Mouse (Mus musculus) embryonic facial prominence, embryonic 10.5 days (tissue): ENCODE data around the gene Chpf2. TPM values are rescaled to one million over a fixed set of nuclear protein-coding genes. Genes with fewer than 3 reads are reported as not detected.

Source experiments
- DNase-seq: peaks from one replicate; pipeline ENCODE4 v3.0.0-alpha.2; 2017; ENCODE audit warnings: low spot score
- H3K27ac ChIP-seq: fragments of 300-500 bp; sonication (generic); replicated peaks from 2 replicates; pipeline ENCODE4 v1.5.1; 2016; ENCODE audit warnings: mild to moderate bottlenecking
- H3K27me3 ChIP-seq: fragments of 300-500 bp; sonication (generic); replicated peaks from 2 replicates; pipeline ENCODE4 v1.6.1; 2016; ENCODE audit warnings: low read depth, mild to moderate bottlenecking; ENCODE audit not compliant: poor library complexity, severe bottlenecking
- H3K36me3 ChIP-seq: fragments of 300-500 bp; sonication (generic); replicated peaks from 2 replicates; pipeline ENCODE4 v1.6.1; 2016; ENCODE audit warnings: mild to moderate bottlenecking, moderate library complexity
- H3K4me1 ChIP-seq: fragments of 300-500 bp; sonication (generic); 2 replicates; pipeline ENCODE4 v1.6.1; 2016
- H3K4me3 ChIP-seq: fragments of 300-500 bp; sonication (generic); 2 replicates; pipeline ENCODE4 v1.5.1; 2016; ENCODE audit warnings: mild to moderate bottlenecking, moderate library complexity
- H3K9me3 ChIP-seq: fragments of 300-500 bp; sonication (generic); 2 replicates; pipeline ENCODE4 v1.6.1; 2016; ENCODE audit warnings: mild to moderate bottlenecking
- WGBS: fragments of 180-500 bp; shearing (Covaris S2); methylation state at CpG from one replicate; pipeline ENCODE4 v1.1.7; 2016; 5-methylcytosine and 5-hydroxymethylcytosine counted together
- polyA plus RNA-seq: library from polyadenylated mRNA; unstranded; fragments of >200 nt; fragmentation: Nextera tagmentation; extraction: Ambion mirVana; gene quantifications from 2 replicates; pipeline ENCODE4 v1.2.1, GENCODE M21; 2016

Chpf2 gene
- polyA plus RNA-seq, 1 experiment from 2014 or later: 19.6 TPM

DNA sequence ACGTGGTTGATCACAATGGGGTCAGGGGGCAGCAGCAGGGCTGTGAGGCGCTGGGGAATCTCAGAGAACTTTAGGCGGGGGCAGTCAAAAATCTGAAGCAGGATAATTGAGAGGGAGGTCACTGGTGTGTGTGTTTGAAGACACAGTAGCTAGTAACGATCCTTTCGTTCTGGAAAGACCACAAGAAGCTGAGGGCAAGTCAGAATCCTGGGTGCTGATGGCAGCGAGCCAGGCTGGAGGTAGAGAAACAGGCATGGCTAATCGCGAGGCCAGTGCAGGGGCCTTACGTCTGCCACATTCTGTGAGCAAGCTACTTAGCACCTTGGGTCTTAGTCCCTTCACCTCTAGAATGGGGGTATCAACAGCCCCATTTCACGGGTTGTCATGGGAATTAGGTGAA, 7.4 kb downstream of the Chpf2 start:
- Histone ChIP-seq H3K4me1 (peaks cover 59% of the 10 kb centered on the region), H3K27me3 (peaks cover 69% of the 10 kb centered on the region), H3K4me3 (no peak overlapping the region), H3K27ac (no peak overlapping the region), H3K9me3 (no peaks in the 10 kb centered on the region), H3K36me3 (peaks cover 67% of the 10 kb centered on the region)
- DNase-seq: no peak
- 74% methylated on average over 10 of the region's 10 CpGs for WGBS

DNA sequence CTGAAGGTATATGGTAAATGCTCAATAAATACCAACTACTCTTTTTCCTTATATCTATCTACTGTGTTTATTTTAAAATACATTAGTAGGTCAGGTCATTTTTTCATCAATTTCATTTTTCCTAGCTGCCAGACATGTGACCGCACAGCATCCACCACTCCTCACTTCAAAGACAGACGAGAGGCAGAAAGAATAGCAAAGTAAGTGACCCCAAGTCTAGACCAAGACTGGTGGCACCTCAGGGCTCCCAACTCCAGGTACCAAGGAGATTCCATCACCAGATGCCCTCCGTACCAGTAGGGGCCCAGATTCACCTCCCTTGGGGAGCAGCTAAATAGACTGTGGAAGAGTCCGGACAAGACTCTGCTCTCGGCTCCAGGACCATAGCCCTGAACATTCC, 7.8 kb downstream of the Chpf2 start:
- peaks cover 73% of the 10 kb centered on the region for H3K27me3 ChIP-seq
- no peaks in the 10 kb centered on the region for H3K9me3 ChIP-seq
- H3K4me3 ChIP-seq: no peak overlapping the region
- peaks cover 63% of the 10 kb centered on the region for H3K4me1 ChIP-seq
- WGBS: 89% methylated on average over 5 of the region's 5 CpGs
- no peak overlapping the region for H3K27ac ChIP-seq
- no peak for DNase-seq
- peaks cover 63% of the 10 kb centered on the region for H3K36me3 ChIP-seq

DNA sequence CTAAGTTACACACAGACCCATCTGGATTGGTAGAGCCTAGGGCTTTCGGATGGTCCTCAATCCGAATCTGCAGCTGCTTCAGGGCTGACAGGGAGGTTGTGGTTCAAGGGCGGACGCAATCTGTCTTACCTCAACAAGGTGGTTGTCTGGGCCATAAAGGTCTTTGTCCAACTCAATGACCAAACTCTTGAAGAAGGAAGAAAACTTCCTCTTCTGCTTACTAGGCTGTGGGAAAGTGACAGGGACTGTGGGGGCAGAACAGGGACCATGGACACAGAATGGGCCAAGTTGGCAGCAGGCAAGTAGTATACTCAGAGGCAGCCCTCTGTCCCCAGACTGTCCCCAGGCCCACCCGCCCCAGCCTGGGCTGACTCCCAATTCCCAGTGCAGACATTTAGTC, 8.7 kb downstream of the Chpf2 start:
- Histone ChIP-seq H3K36me3 (peaks cover 54% of the 10 kb centered on the region), H3K27me3 (peaks cover 82% of the 10 kb centered on the region), H3K4me1 (peaks cover 69% of the 10 kb centered on the region)

DNA sequence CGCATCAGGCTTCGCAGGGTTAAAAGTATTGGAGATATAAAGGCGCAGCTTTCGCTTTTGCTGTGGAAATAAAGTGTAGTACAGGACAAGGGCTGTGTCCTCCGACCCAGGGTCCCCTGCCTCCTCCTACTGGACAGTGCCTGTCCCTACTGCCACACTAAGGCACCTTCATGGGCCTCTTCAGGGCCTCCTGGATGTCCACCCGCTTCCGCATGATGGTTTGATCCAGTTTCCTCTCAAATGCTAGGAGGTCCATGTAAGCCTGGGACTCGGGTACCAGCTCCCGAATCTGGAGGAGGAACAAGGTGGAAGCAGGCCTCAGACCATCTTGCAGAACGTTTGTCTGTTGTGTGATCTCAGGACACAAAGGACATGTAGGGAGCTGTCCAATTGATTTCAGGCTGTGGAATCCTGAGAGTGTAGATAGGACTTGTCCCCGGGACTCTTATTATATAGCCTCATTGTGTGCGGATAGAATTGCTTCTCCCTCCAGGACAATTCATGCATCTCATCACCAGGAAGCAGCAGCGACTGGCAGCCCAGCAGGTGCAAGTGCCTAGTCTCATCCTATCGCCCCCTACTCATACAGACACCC, 9.3 kb downstream of the Chpf2 start:
- Histone ChIP-seq H3K27ac (peak overlapping the region; percentile 66), H3K9me3 (no peaks in the 10 kb centered on the region), H3K36me3 (peaks cover 50% of the 10 kb centered on the region), H3K4me3 (no peak overlapping the region), H3K4me1 (peaks cover 72% of the 10 kb centered on the region), H3K27me3 (peaks cover 89% of the 10 kb centered on the region)
- DNase-seq: no peak
- whole genome bisulfite sequencing: 61% methylated on average over 14 of the region's 14 CpGs

More for the DNA sequence above, 8.7 kb downstream of the Chpf2 start:
- no peaks in the 10 kb centered on the region for H3K9me3 ChIP-seq
- no peak for DNase-seq
- 88% methylated on average over 5 of the region's 5 CpGs for WGBS
- no peak overlapping the region for H3K4me3 ChIP-seq
- no peak overlapping the region; the same call in 1 of the 2 replicates for H3K27ac ChIP-seq

DNA sequence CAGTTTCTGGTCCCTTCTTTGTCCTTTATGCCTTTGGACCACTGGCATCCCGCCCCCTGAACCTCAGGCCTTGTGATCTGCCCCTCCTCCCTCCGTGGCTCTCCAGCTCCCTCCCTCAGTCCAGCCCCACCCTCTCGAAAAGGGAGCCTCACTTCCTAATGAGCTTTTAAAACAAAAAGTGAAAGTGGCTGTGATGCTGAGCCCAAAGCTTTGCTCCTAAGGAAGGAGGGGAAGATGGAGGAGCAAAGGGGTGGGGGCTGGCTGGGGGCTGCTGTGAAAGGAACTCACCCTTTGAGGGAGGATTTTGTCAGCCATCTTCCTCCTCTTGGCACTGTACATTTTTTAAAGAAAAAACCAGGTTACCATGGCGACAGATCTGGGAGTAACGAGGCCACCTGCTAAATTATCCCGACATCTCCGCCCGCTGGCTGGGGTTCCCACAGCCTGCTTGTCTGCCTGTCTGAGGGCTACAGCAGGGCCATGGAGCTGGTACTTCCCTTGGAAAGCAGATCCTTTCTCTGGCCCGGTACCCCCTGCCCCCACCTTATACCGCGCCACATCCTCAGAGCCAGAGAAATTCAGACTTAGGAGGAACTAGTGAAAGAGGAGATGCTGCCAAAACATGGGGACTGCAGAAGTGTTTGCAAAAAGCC, 10.1 kb downstream of the Chpf2 start:
- WGBS: 14% methylated on average over 11 of the region's 11 CpGs
- H3K27ac ChIP-seq: peak overlapping the region; percentile 66
- no peaks in the 10 kb centered on the region for H3K9me3 ChIP-seq
- peak overlapping the region; percentile 27 for H3K4me3 ChIP-seq
- H3K27me3 ChIP-seq: peaks cover 91% of the 10 kb centered on the region
- peaks cover 72% of the 10 kb centered on the region for H3K4me1 ChIP-seq
- peak; percentile 32 for DNase-seq
- H3K36me3 ChIP-seq: peaks cover 42% of the 10 kb centered on the region

DNA sequence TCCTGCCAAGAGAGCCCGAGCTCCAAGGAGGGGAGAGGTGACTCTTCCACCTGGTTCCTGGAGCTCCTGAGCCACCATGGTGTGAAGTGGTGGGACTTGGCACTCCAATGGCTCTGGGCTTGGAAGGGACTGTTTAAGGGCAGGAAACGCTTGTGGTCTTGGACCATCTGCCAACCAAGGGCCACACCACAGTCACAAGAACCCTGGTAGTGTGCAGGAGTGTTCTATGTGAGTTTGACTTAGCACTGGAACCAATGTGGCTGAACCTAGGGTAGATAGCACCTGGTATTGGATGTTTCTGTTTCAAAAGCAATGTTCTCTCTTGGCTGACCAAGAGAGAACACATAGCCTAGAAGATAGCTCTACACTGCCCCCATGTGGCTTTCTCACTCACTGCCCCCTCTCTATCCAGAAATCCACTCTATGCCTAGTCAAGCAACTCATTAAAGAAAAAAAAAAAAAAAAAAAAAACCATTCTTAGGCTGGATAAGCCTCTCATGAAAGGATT, 10.7 kb downstream of the Chpf2 start:
- Histone ChIP-seq H3K9me3 (no peaks in the 10 kb centered on the region), H3K4me1 (peaks cover 73% of the 10 kb centered on the region), H3K36me3 (peaks cover 36% of the 10 kb centered on the region), H3K4me3 (peak overlapping the region; percentile 27; the same call in 1 of the 2 replicates), H3K27me3 (peaks cover 86% of the 10 kb centered on the region), H3K27ac (peak overlapping the region; percentile 66)
- WGBS: 48% methylated on average over 2 of the region's 2 CpGs
- peak; percentile 83 for DNase-seq

DNA sequence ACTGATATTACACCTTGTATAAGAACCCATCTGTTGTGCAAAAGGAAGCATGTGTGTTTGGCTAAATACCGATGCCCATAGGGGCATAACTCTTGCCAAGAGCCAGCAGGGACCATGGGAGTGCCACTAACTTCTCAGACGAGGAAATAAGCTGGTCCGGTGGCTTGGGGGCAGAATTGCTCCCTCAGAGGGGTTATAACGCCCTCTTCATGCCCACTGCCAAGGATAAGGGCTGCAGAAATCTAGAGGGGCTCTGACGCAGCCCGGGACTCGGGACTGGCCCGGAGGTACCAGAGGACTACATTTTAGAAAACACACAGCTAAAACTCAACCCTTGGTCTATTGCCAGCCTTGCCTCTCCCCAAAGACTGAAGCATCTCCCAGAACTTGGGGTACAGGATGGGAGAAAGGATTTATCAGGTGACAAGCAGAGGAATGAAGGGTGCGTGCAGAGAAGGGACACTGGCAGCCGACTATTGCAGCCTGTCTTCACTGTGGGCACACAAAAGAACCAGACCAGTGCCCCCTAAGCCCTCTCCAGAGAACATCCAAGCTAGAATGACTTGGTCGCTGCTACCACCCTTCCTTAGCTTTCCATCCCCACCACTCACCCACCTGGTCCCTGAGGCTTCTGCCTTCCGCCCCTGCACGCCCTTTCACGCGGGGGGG, 11.5 kb downstream of the Chpf2 start:
- H3K36me3 ChIP-seq: peaks cover 29% of the 10 kb centered on the region
- peak overlapping the region; percentile 67 for H3K4me3 ChIP-seq
- no peak for DNase-seq
- no peaks in the 10 kb centered on the region for H3K9me3 ChIP-seq
- WGBS: 24% methylated on average over 15 of the region's 15 CpGs
- H3K27ac ChIP-seq: peak overlapping the region; percentile 74
- H3K4me1 ChIP-seq: peaks cover 76% of the 10 kb centered on the region
- peaks cover 81% of the 10 kb centered on the region for H3K27me3 ChIP-seq

DNA sequence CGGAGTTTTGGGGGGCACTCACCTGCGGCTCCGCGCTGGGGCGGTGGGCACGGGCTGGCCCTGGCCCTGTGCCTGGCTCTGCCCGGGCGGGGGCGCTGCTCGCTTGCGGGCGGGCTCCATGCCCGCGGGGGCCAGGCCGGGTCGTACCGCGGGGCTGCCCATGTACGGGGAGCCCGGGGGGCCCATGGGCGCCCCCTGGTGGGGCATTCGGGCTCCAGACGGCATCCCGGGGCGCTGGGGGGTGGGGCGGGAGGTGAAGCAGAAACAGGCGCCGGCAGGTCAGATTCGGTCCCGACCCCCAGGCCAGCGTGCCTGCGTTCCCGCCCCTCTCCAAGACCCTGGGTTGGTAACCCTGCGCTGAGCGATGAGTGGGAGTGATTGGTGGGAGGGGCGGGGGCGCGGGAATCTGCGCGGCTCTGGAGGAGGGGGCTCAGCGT, 12.0 kb downstream of the Chpf2 start:
- peaks cover 75% of the 10 kb centered on the region for H3K27me3 ChIP-seq
- H3K4me1 ChIP-seq: peaks cover 77% of the 10 kb centered on the region
- under 1% methylated on average over 41 of the region's 41 CpGs for WGBS
- no peaks in the 10 kb centered on the region for H3K9me3 ChIP-seq
- H3K36me3 ChIP-seq: peaks cover 23% of the 10 kb centered on the region
- H3K4me3 ChIP-seq: peak overlapping the region; percentile 67
- H3K27ac ChIP-seq: peak overlapping the region; percentile 74
- peak; percentile 88 for DNase-seq

DNA sequence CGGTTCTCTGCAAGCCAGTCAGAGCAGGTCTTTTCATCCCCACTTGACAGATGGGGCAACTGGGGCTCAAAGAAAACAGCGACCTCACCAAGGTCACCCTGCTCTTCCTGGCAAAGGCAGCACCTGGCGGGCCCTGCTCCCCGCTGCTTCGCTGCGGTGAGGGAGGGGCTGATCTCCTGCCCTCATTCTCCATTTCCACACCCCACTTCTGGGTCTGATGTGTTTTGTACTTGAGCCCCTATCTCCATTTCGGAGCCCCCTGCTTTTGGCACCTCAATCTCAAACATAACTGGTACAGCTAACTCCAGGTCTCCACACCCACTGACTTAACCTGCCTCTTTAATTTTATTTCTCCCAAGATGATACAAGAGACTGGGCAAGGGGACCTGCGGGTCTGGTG, 12.6 kb downstream of the Chpf2 start:
- WGBS: 13% methylated on average over 8 of the region's 8 CpGs
- Histone ChIP-seq H3K36me3 (peaks cover 18% of the 10 kb centered on the region), H3K4me3 (peak overlapping the region; percentile 67), H3K27ac (peak overlapping the region; percentile 74; the same call in 1 of the 2 replicates), H3K4me1 (peaks cover 82% of the 10 kb centered on the region), H3K9me3 (no peaks in the 10 kb centered on the region), H3K27me3 (peaks cover 71% of the 10 kb centered on the region)
- no peak for DNase-seq

DNA sequence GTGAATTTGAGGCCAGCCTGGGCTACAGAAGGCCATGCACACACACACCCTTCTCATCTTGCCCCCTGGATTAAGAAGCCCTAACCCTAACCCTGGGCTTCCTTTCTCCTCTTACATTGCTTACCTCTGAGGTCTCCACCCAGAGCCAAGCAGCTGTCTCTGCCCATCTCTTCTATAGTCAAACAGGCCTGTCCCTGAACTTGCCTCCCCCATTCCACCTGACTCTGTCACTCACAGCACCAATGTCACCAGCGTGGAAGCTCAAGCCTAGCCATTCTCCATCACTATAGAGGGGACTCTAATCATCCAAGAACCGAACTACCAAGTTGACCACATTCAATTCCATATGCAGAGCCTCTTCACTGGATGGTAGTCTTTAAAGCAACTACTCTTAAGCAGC, 13.7 kb downstream of the Chpf2 start:
- no peak overlapping the region for H3K27ac ChIP-seq
- peak overlapping the region; percentile 75; the same call in 1 of the 2 replicates for H3K4me3 ChIP-seq
- H3K4me1 ChIP-seq: peaks cover 93% of the 10 kb centered on the region
- peaks cover 62% of the 10 kb centered on the region for H3K27me3 ChIP-seq
- H3K36me3 ChIP-seq: peaks cover 7% of the 10 kb centered on the region; the same call in 1 of the 2 replicates
- no peak for DNase-seq
- WGBS: 53% methylated on average over 2 of the region's 2 CpGs
- no peaks in the 10 kb centered on the region for H3K9me3 ChIP-seq

DNA sequence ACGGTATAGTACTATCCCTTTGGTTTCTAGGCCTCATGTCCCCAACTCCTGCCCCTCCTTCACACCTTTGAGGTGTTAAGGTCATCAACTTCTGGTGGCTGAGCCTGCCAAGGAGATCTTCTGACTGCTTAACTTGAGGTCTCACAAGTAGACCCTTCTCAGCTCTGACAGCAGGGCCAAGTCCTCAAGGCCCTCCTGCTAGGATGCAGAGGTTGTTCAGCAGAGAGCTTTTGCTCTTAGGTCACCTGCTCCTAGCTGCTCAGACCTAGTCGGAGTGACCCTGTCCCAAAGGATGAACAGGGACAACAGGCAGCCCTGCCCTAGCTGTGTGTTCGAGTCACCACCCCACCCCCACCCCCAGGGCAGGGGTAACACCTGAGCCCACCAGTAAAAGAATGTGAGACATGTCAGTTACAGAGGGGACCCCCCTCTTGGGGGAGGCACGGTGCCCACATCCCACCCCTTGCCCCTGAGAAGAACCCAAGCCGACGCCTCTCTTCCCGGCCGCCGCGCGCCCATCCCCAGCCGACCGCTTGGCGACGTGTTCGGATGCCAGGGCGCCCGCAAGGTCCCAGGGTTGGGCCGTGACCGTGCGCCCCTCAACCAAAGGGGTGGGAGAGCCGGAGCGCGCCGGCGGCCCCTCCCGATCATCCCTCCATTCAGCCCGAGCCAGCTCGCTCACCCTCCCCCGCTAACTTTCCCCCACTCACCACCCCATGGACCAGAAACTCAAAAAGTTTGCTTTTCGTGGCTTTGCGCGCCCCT, 14.7 kb downstream of the Chpf2 start:
- 1% methylated on average over 33 of the region's 33 CpGs for whole genome bisulfite sequencing
- H3K4me3 ChIP-seq: peak overlapping the region; percentile 75
- H3K9me3 ChIP-seq: no peaks in the 10 kb centered on the region
- peak; percentile 64 for DNase-seq
- peaks cover 93% of the 10 kb centered on the region for H3K4me1 ChIP-seq
- peaks cover 57% of the 10 kb centered on the region for H3K27me3 ChIP-seq
- peak overlapping the region; percentile 97 for H3K27ac ChIP-seq
- H3K36me3 ChIP-seq: no peaks in the 10 kb centered on the region
